Mouse (Mus musculus) brain, embryonic 14.5 days (tissue): Measurements from ENCODE around the gene Grn.

Experiments
- CTCF ChIP-seq: fragments of 200-500 bp; IDR thresholded peaks from 2 replicates; pipeline ENCODE4 v1.5.1; 2012; ENCODE audit warnings: inconsistent platforms, mild to moderate bottlenecking, moderate library complexity, borderline replicate concordance; ENCODE audit not compliant: insufficient read depth, insufficient read length; ENCODE audit errors: extremely low read depth
- POLR2A ChIP-seq: fragments of 200-500 bp; IDR thresholded peaks from 2 replicates; pipeline ENCODE4 v1.6.1; 2012; ENCODE audit warnings: mild to moderate bottlenecking, inconsistent platforms, borderline replicate concordance; ENCODE audit not compliant: poor library complexity, insufficient read depth, insufficient read length, severe bottlenecking; ENCODE audit errors: extremely low read depth

DNA sequence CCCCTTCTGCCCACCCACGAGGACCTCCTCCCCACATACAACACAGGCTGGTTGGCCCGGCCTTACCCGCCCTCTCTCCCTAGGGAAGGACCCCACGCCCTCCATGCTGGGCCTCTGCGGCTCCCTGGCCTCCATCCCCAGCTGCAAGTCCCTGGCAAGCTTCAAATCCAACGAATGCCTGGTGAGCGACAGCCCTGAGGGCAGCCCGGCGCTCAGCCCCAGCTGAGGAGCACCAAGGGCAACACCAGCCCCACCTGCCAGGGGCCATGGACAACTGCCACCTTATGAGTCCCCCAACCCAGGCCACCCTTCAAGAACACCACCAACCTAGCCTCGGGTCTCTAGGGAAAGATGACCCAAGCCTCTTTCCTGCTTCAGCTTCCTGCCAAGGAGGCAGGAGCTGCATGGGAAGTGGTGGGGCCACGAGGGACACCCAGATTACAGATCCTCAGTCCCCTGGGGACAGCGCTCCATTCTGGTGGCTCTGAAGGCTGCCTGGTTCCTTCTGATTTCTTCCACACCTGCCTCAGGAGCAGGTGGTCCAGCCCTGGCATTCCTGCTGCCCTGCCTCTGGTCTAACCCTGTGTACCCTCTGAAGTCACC is 28.1 kb upstream of the Grn start:
- TF ChIP-seq POLR2A (no peak), CTCF (no peak)
